Mouse (Mus musculus) limb, embryonic 12.5 days (tissue): Measurements from ENCODE around the gene Lrrc74a. TPM values are rescaled to one million over a fixed set of nuclear protein-coding genes. Genes with fewer than 3 reads are reported as not detected.

Experiments
- ATAC-seq: fragments of 200-750 bp; cut with Nextera tagmentation; 2 replicates; pipeline ENCODE4 v1.8.0; 2017; ENCODE audit warnings: low read depth, moderate TSS enrichment; ENCODE audit not compliant: insufficient number of reproducible peaks, insufficient read depth, low FRiP score, low TSS enrichment
- H3K27ac ChIP-seq: fragments of 300-500 bp; sonication (generic); 2 replicates; pipeline ENCODE4 v1.5.1; 2016; ENCODE audit warnings: mild to moderate bottlenecking, moderate library complexity
- H3K27me3 ChIP-seq: fragments of 300-500 bp; sonication (generic); 2 replicates; pipeline ENCODE4 v1.6.1; 2016; ENCODE audit warnings: mild to moderate bottlenecking, moderate library complexity
- H3K36me3 ChIP-seq: fragments of 300-500 bp; sonication (generic); 2 replicates; pipeline ENCODE4 v1.6.1; 2016; ENCODE audit warnings: mild to moderate bottlenecking, moderate library complexity
- H3K4me1 ChIP-seq: fragments of 300-500 bp; sonication (generic); replicated peaks from 2 replicates; pipeline ENCODE4 v1.6.1; 2016
- H3K4me2 ChIP-seq: fragments of 300-500 bp; sonication (generic); 2 replicates; pipeline ENCODE4 v1.6.1; 2016; ENCODE audit warnings: mild to moderate bottlenecking, moderate library complexity
- H3K4me3 ChIP-seq: fragments of 300-500 bp; sonication (generic); replicated peaks from 2 replicates; pipeline ENCODE4 v1.5.1; 2016; ENCODE audit warnings: mild to moderate bottlenecking
- H3K9ac ChIP-seq: fragments of 300-500 bp; sonication (generic); replicated peaks from 2 replicates; pipeline ENCODE4 v1.6.1; 2016; ENCODE audit warnings: mild to moderate bottlenecking, moderate library complexity
- H3K9me3 ChIP-seq: fragments of 300-500 bp; sonication (generic); 2 replicates; pipeline ENCODE4 v1.6.1; 2016; ENCODE audit warnings: mild to moderate bottlenecking, moderate library complexity
- WGBS: fragments of 180-500 bp; shearing (Covaris S2); methylation state at CpG from one replicate; pipeline ENCODE4 v1.1.7; 2016; 5-methylcytosine and 5-hydroxymethylcytosine counted together
- polyA plus RNA-seq: library from polyadenylated mRNA; unstranded; fragments of >200 nt; fragmentation: Nextera tagmentation; extraction: Ambion mirVana; gene quantifications from 2 replicates; pipeline ENCODE4 v1.2.1, GENCODE M21; 2016

Lrrc74a gene
- polyA plus RNA-seq, 1 experiment from 2014 or later = not detected

GRCm38 (mm10) chr12:86770927-86771326, 36.8 kb downstream of the Lrrc74a start:
- Histone ChIP-seq H3K27ac (no peak overlapping the region), H3K4me2 (no peak overlapping the region), H3K9ac (no peak overlapping the region), H3K9me3 (no peaks in the 10 kb centered on the region), H3K27me3 (no peaks in the 10 kb centered on the region), H3K36me3 (no peaks in the 10 kb centered on the region), H3K4me1 (peaks cover 7% of the 10 kb centered on the region), H3K4me3 (no peak overlapping the region)
- 10% methylated on average over 3 of the region's 3 CpGs for WGBS
- no peak for ATAC-seq

- peaks cover 7% of the 10 kb centered on the region for H3K4me1 ChIP-seq
- ATAC-seq = no peak; the same call in 1 of the 2 replicates
These were observed 37.8 kb downstream of the Lrrc74a start for GRCm38 (mm10) chr12:86771823-86772427.

GRCm38 (mm10) chr12:86772551-86772950, 38.4 kb downstream of the Lrrc74a start:
- ATAC-seq = no peak
- peaks cover 7% of the 10 kb centered on the region for H3K4me1 ChIP-seq
- no peak overlapping the region for H3K4me2 ChIP-seq
- no peaks in the 10 kb centered on the region for H3K27me3 ChIP-seq
- no peak overlapping the region for H3K4me3 ChIP-seq
- 26% methylated on average over 3 of the region's 3 CpGs for WGBS
- H3K36me3 ChIP-seq = no peaks in the 10 kb centered on the region
- H3K9me3 ChIP-seq = no peaks in the 10 kb centered on the region
- H3K9ac ChIP-seq = no peak overlapping the region
- H3K27ac ChIP-seq = no peak overlapping the region

More at GRCm38 (mm10) chr12:86771823-86772427, 37.8 kb downstream of the Lrrc74a start:
- Histone ChIP-seq H3K27me3 (no peaks in the 10 kb centered on the region), H3K9ac (no peak overlapping the region), H3K4me2 (peak overlapping the region; percentile 19; the same call in 1 of the 2 replicates), H3K9me3 (no peaks in the 10 kb centered on the region), H3K27ac (no peak overlapping the region), H3K36me3 (no peaks in the 10 kb centered on the region), H3K4me3 (no peak overlapping the region)
- WGBS = 7% methylated on average over 12 of the region's 12 CpGs

GRCm38 (mm10) chr12:86775561-86776280, 41.6 kb downstream of the Lrrc74a start:
- Histone ChIP-seq H3K4me3 (no peak overlapping the region), H3K36me3 (no peaks in the 10 kb centered on the region), H3K27ac (0 out of 2 replicates have a peak overlapping the region, but pooled peaks have one; percentile 23), H3K9me3 (no peaks in the 10 kb centered on the region), H3K4me2 (no peak overlapping the region), H3K4me1 (no peaks in the 10 kb centered on the region), H3K9ac (no peak overlapping the region), H3K27me3 (no peaks in the 10 kb centered on the region)
- 78% methylated on average over 7 of the region's 7 CpGs for WGBS
- ATAC-seq = no peak

- H3K4me2 ChIP-seq = no peak overlapping the region
- no peak for ATAC-seq
- H3K9me3 ChIP-seq = no peaks in the 10 kb centered on the region
- no peaks in the 10 kb centered on the region for H3K4me1 ChIP-seq
- H3K36me3 ChIP-seq = no peaks in the 10 kb centered on the region
- WGBS = 84% methylated on average over 7 of the region's 7 CpGs
- H3K27me3 ChIP-seq = no peaks in the 10 kb centered on the region
- H3K9ac ChIP-seq = no peak overlapping the region
- no peak overlapping the region for H3K27ac ChIP-seq
- H3K4me3 ChIP-seq = no peak overlapping the region
These were observed 42.2 kb downstream of the Lrrc74a start for GRCm38 (mm10) chr12:86776341-86776860.

- Histone ChIP-seq H3K4me2 (no peak overlapping the region), H3K27ac (no peak overlapping the region), H3K4me3 (no peak overlapping the region), H3K4me1 (peaks cover 4% of the 10 kb centered on the region; the same call in 1 of the 2 replicates), H3K27me3 (no peaks in the 10 kb centered on the region), H3K9me3 (no peaks in the 10 kb centered on the region), H3K36me3 (no peaks in the 10 kb centered on the region), H3K9ac (no peak overlapping the region)
- no peak for ATAC-seq
- 92% methylated on average over 4 of the region's 4 CpGs for WGBS
These were observed 44.4 kb downstream of the Lrrc74a start for GRCm38 (mm10) chr12:86778531-86778930.

- Histone ChIP-seq H3K4me3 (no peak overlapping the region), H3K27ac (no peak overlapping the region), H3K4me2 (no peak overlapping the region), H3K4me1 (peaks cover 4% of the 10 kb centered on the region; the same call in 1 of the 2 replicates), H3K9me3 (no peaks in the 10 kb centered on the region), H3K9ac (no peak overlapping the region), H3K36me3 (no peaks in the 10 kb centered on the region), H3K27me3 (no peaks in the 10 kb centered on the region)
- no peak for ATAC-seq
- 59% methylated on average over 11 of the region's 11 CpGs for WGBS
These were observed 45.2 kb downstream of the Lrrc74a start for GRCm38 (mm10) chr12:86779206-86779989.

- H3K4me3 ChIP-seq = no peak overlapping the region
- no peak for ATAC-seq
- no peaks in the 10 kb centered on the region for H3K27me3 ChIP-seq
- H3K27ac ChIP-seq = no peak overlapping the region
- H3K4me2 ChIP-seq = no peak overlapping the region
- WGBS = 59% methylated on average over 6 of the region's 6 CpGs
- H3K4me1 ChIP-seq = peaks cover 4% of the 10 kb centered on the region; the same call in 1 of the 2 replicates
- H3K9ac ChIP-seq = no peak overlapping the region
- no peaks in the 10 kb centered on the region for H3K36me3 ChIP-seq
- H3K9me3 ChIP-seq = no peaks in the 10 kb centered on the region
These were observed 47.6 kb downstream of the Lrrc74a start for GRCm38 (mm10) chr12:86781654-86782202.

GRCm38 (mm10) chr12:86786149-86787019, 52.2 kb downstream of the Lrrc74a start:
- Histone ChIP-seq H3K36me3 (no peaks in the 10 kb centered on the region), H3K27ac (peak overlapping the region; percentile 29; the same call in 1 of the 2 replicates), H3K27me3 (no peaks in the 10 kb centered on the region), H3K4me1 (peaks cover 12% of the 10 kb centered on the region; the same call in 1 of the 2 replicates), H3K4me3 (no peak overlapping the region), H3K9me3 (no peaks in the 10 kb centered on the region), H3K9ac (no peak overlapping the region), H3K4me2 (no peak overlapping the region)
- ATAC-seq = no peak
- WGBS = 66% methylated on average over 12 of the region's 12 CpGs

- no peaks in the 10 kb centered on the region for H3K27me3 ChIP-seq
- no peak overlapping the region for H3K27ac ChIP-seq
- H3K4me3 ChIP-seq = no peak overlapping the region
- 70% methylated on average over 4 of the region's 4 CpGs for WGBS
- ATAC-seq = no peak
- H3K4me1 ChIP-seq = peaks cover 8% of the 10 kb centered on the region; the same call in 1 of the 2 replicates
- no peaks in the 10 kb centered on the region for H3K36me3 ChIP-seq
- H3K4me2 ChIP-seq = no peak overlapping the region
- H3K9me3 ChIP-seq = no peaks in the 10 kb centered on the region
- no peak overlapping the region for H3K9ac ChIP-seq
These were observed 52.9 kb downstream of the Lrrc74a start for GRCm38 (mm10) chr12:86787020-86787553.
